Mouse (Mus musculus) liver, adult 2 months (tissue): ENCODE results near the gene Fzd2.

ENCODE experiments used
- CTCF ChIP-seq: fragments of 200-500 bp; IDR thresholded peaks from 2 replicates; pipeline ENCODE4 v1.5.1; 2011; ENCODE audit warnings: low read depth, low read length, control low read depth
- POLR2A ChIP-seq: fragments of 200-500 bp; IDR thresholded peaks from 2 replicates; pipeline ENCODE4 v1.6.1; 2011; ENCODE audit warnings: low read length, control low read depth; ENCODE audit not compliant: insufficient read depth; ENCODE audit errors: extremely low read depth

GRCm38 (mm10) chr11:102595341-102595820, 8.8 kb upstream of the Fzd2 start:
- TF ChIP-seq CTCF (no peak), POLR2A (no peak)
